Mouse (Mus musculus): ENCODE measurements at regions not wholly inside any gene's neighbourhood (a gene's known extent, or its start where the extent isn't known, plus 50 kb on each side); places are given as distances from the start of the nearest gene placed in this dataset.

GRCm38 (mm10) chr2:79532610-79533160 is 76.1 kb upstream of the Cerkl start:
- H3K4me1 ChIP-seq, result no peaks in the 10 kb centered on the region
- 69% methylated on average over 3 of the region's 3 CpGs for WGBS
- no peak overlapping the region for H3K9ac ChIP-seq
- no peaks in the 10 kb centered on the region for H3K27me3 ChIP-seq (replicated peaks)
- no peaks in the 10 kb centered on the region for H3K9me3 ChIP-seq
- no peak overlapping the region for H3K4me2 ChIP-seq
- H3K36me3 ChIP-seq, result no peaks in the 10 kb centered on the region
- ATAC-seq (ENCODE audit: insufficient read depth, low FRiP score, low read depth), result no peak
- H3K27ac ChIP-seq, result no peak overlapping the region
- no peak overlapping the region for H3K4me3 ChIP-seq (replicated peaks)

GRCm38 (mm10) chr2:79537126-79537875 is 80.7 kb upstream of the Cerkl start:
- no peak for ATAC-seq (ENCODE audit: insufficient read depth, low FRiP score, low read depth)
- 68% methylated on average over 5 of the region's 5 CpGs for WGBS
- Histone ChIP-seq H3K36me3 (no peaks in the 10 kb centered on the region), H3K4me2 (no peak overlapping the region), H3K27ac (no peak overlapping the region), H3K27me3 (replicated peaks) (no peaks in the 10 kb centered on the region), H3K9ac (no peak overlapping the region), H3K4me1 (no peaks in the 10 kb centered on the region), H3K4me3 (replicated peaks) (no peak overlapping the region), H3K9me3 (no peaks in the 10 kb centered on the region)

GRCm38 (mm10) chr2:79540384-79540783 is 83.8 kb upstream of the Cerkl start:
- no peaks in the 10 kb centered on the region for H3K9me3 ChIP-seq
- no peak for ATAC-seq (ENCODE audit: insufficient read depth, low FRiP score, low read depth)
- WGBS, result 70% methylated on average over 8 of the region's 8 CpGs
- peaks cover 3% of the 10 kb centered on the region; the same call in 1 of the 2 replicates for H3K4me1 ChIP-seq
- no peak overlapping the region for H3K27ac ChIP-seq
- H3K27me3 ChIP-seq (replicated peaks), result no peaks in the 10 kb centered on the region
- H3K9ac ChIP-seq, result no peak overlapping the region
- no peak overlapping the region for H3K4me2 ChIP-seq
- no peaks in the 10 kb centered on the region for H3K36me3 ChIP-seq
- no peak overlapping the region for H3K4me3 ChIP-seq (replicated peaks)

- no peak for ATAC-seq (ENCODE audit: insufficient read depth, low FRiP score, low read depth)
Measured at GRCm38 (mm10) chr2:79542191-79542980, 85.8 kb upstream of the Cerkl start.

GRCm38 (mm10) chr2:79543456-79543855 is 86.9 kb upstream of the Cerkl start:
- no peaks in the 10 kb centered on the region for H3K36me3 ChIP-seq
- H3K9me3 ChIP-seq, result no peaks in the 10 kb centered on the region
- H3K9ac ChIP-seq, result no peak overlapping the region
- H3K4me3 ChIP-seq (replicated peaks), result no peak overlapping the region
- no peak for ATAC-seq (ENCODE audit: insufficient read depth, low FRiP score, low read depth)
- peaks cover 7% of the 10 kb centered on the region for H3K4me1 ChIP-seq
- WGBS, result 44% methylated on average over 5 of the region's 5 CpGs
- H3K4me2 ChIP-seq, result no peak overlapping the region
- H3K27ac ChIP-seq, result peak overlapping the region; percentile 49; the same call in 1 of the 2 replicates
- H3K27me3 ChIP-seq (replicated peaks), result no peaks in the 10 kb centered on the region

More at GRCm38 (mm10) chr2:79542191-79542980, 85.8 kb upstream of the Cerkl start:
- Histone ChIP-seq H3K27ac (no peak overlapping the region), H3K27me3 (replicated peaks) (no peaks in the 10 kb centered on the region), H3K36me3 (no peaks in the 10 kb centered on the region), H3K9me3 (no peaks in the 10 kb centered on the region), H3K4me3 (replicated peaks) (no peak overlapping the region), H3K9ac (no peak overlapping the region), H3K4me2 (no peak overlapping the region), H3K4me1 (peaks cover 3% of the 10 kb centered on the region; the same call in 1 of the 2 replicates)
- WGBS, result 64% methylated on average over 6 of the region's 6 CpGs

- Histone ChIP-seq H3K9me3 (no peaks in the 10 kb centered on the region), H3K9ac (no peak overlapping the region), H3K27ac (peak overlapping the region; percentile 21; the same call in 1 of the 2 replicates), H3K4me3 (replicated peaks) (no peak overlapping the region), H3K4me1 (peaks cover 7% of the 10 kb centered on the region), H3K4me2 (no peak overlapping the region), H3K36me3 (no peaks in the 10 kb centered on the region), H3K27me3 (replicated peaks) (no peaks in the 10 kb centered on the region)
- 79% methylated on average over 8 of the region's 8 CpGs for WGBS
- no peak for ATAC-seq (ENCODE audit: insufficient read depth, low FRiP score, low read depth)
Measured at GRCm38 (mm10) chr2:79543948-79544792, 87.6 kb upstream of the Cerkl start.

GRCm38 (mm10) chr2:79544793-79545260 is 88.2 kb upstream of the Cerkl start:
- peak overlapping the region; percentile 19; the same call in 1 of the 2 replicates for H3K27ac ChIP-seq

GRCm38 (mm10) chr2:79546206-79546605 is 88.9 kb upstream of the Itprid2 start:
- H3K36me3 ChIP-seq, result no peaks in the 10 kb centered on the region
- H3K27me3 ChIP-seq (replicated peaks), result no peaks in the 10 kb centered on the region
- no peaks in the 10 kb centered on the region for H3K9me3 ChIP-seq
- WGBS, result 78% methylated on average over 4 of the region's 4 CpGs
- H3K9ac ChIP-seq, result no peak overlapping the region
- no peak overlapping the region for H3K4me2 ChIP-seq
- H3K4me3 ChIP-seq (replicated peaks), result no peak overlapping the region
- peaks cover 12% of the 10 kb centered on the region for H3K4me1 ChIP-seq
- ATAC-seq (ENCODE audit: insufficient read depth, low FRiP score, low read depth), result no peak
- no peak overlapping the region for H3K27ac ChIP-seq

More at GRCm38 (mm10) chr2:79544793-79545260, 88.2 kb upstream of the Cerkl start:
- H3K4me3 ChIP-seq (replicated peaks), result no peak overlapping the region
- WGBS, result 31% methylated on average over 4 of the region's 4 CpGs
- peaks cover 8% of the 10 kb centered on the region for H3K4me1 ChIP-seq
- H3K27me3 ChIP-seq (replicated peaks), result no peaks in the 10 kb centered on the region
- no peaks in the 10 kb centered on the region for H3K36me3 ChIP-seq
- no peaks in the 10 kb centered on the region for H3K9me3 ChIP-seq
- no peak overlapping the region for H3K9ac ChIP-seq
- no peak overlapping the region for H3K4me2 ChIP-seq
- no peak for ATAC-seq (ENCODE audit: insufficient read depth, low FRiP score, low read depth)

- Histone ChIP-seq H3K4me3 (replicated peaks) (no peak overlapping the region), H3K9me3 (no peaks in the 10 kb centered on the region), H3K4me1 (peaks cover 12% of the 10 kb centered on the region), H3K9ac (no peak overlapping the region), H3K36me3 (no peaks in the 10 kb centered on the region), H3K27ac (no peak overlapping the region), H3K27me3 (replicated peaks) (no peaks in the 10 kb centered on the region), H3K4me2 (no peak overlapping the region)
- ATAC-seq (ENCODE audit: insufficient read depth, low FRiP score, low read depth), result no peak
- 36% methylated on average over 3 of the region's 3 CpGs for whole genome bisulfite sequencing
Measured at GRCm38 (mm10) chr2:79547284-79547683, 87.9 kb upstream of the Itprid2 start.

GRCm38 (mm10) chr2:79548039-79548600 is 87.0 kb upstream of the Itprid2 start:
- H3K4me3 ChIP-seq (replicated peaks), result no peak overlapping the region
- H3K36me3 ChIP-seq, result no peaks in the 10 kb centered on the region
- H3K27ac ChIP-seq, result peak overlapping the region; percentile 60; the same call in 1 of the 2 replicates
- H3K4me1 ChIP-seq, result peaks cover 12% of the 10 kb centered on the region
- 42% methylated on average over 8 of the region's 8 CpGs for WGBS
- no peak overlapping the region for H3K9ac ChIP-seq
- H3K9me3 ChIP-seq, result no peaks in the 10 kb centered on the region
- ATAC-seq (ENCODE audit: insufficient read depth, low FRiP score, low read depth), result peak; percentile 6; the same call in 1 of the 2 replicates
- no peaks in the 10 kb centered on the region for H3K27me3 ChIP-seq (replicated peaks)
- no peak overlapping the region for H3K4me2 ChIP-seq

- Histone ChIP-seq H3K27ac (no peak overlapping the region), H3K27me3 (replicated peaks) (no peaks in the 10 kb centered on the region), H3K4me2 (no peak overlapping the region), H3K4me3 (replicated peaks) (no peak overlapping the region), H3K36me3 (no peaks in the 10 kb centered on the region), H3K9me3 (no peaks in the 10 kb centered on the region), H3K4me1 (peaks cover 9% of the 10 kb centered on the region), H3K9ac (no peak overlapping the region)
- WGBS, result 53% methylated on average over 3 of the region's 3 CpGs
- no peak for ATAC-seq (ENCODE audit: insufficient read depth, low FRiP score, low read depth)
Measured at GRCm38 (mm10) chr2:79549781-79550180, 85.4 kb upstream of the Itprid2 start.

All from stomach, embryonic 15.5 days (tissue).